Mouse (Mus musculus): ENCODE data around the gene 2810408A11Rik.

- TF ChIP-seq HCFC1 (IDR thresholded peaks at IDR 0.05; ENCODE audit: borderline replicate concordance, insufficient read depth, low read length) = no peak
- no peak for TF ChIP-seq ZNF384 (IDR thresholded peaks at IDR 0.05; ENCODE audit: low read depth, low read length)
- no peak for TF ChIP-seq MAFK (IDR thresholded peaks at IDR 0.05; ENCODE audit: insufficient read depth, low read depth, low read length)
Observed at GRCm38 (mm10) chr11:69886907-69887635, 13.7 kb downstream of the 2810408A11Rik start.

All from ES-E14 (cell line).